11 mouse cellular contexts compared by ENCODE assay signal in the genomic region with DNA sequence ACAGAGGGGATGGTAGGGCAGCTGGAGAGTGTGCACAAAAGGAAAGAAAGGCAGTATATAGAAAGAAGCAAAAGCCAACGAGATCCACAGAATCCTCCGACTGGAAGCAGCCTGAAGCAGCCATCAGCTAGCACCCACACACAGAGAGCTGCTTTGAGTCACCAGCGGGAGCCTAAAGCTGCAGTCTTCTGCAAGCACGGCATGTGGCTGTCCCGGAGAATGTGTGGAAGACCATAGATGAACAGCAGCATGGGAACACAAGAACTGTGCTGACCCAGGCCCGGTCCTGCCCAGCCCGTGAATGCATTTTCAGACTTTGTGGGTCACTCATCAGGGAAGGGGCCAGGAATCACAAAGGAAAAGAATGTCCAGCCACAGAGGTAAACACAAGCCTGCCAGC.
DNase-seq lines count a peak whose midpoint lies in the region; ATAC-seq lines count a peak whose summit lies in the region.
"Had no signal": no experiment of that assay in that cellular context is flagged by ENCODE, and none has a peak within 500 bp of the region (broad histone marks: within the 10 kb centered on the region; RNA-seq: fewer than 3 reads in every experiment).

No protein-coding gene starts in this region.

- H3K4me3 ChIP-seq in hindbrain, embryonic 12.5 days: no peak overlapping the region
- H3K4me3 ChIP-seq in hindbrain, embryonic 14.5 days (replicated peaks; ENCODE audit: low read length): no peak overlapping the region
- H3K4me3 ChIP-seq in embryonic facial prominence, embryonic 10.5 days: no peak overlapping the region
- no peak overlapping the region for H3K4me3 ChIP-seq in hindbrain, embryonic 13.5 days
- H3K4me3 ChIP-seq in midbrain, embryonic 15.5 days: no peak overlapping the region

- ATAC-seq in hindbrain, embryonic 12.5 days (ENCODE audit: low FRiP score): 0 out of 2 replicates have a peak, but pooled peaks have one; percentile 16
- no peak for ATAC-seq in hindbrain, embryonic 14.5 days (ENCODE audit: low FRiP score)
- ATAC-seq in hindbrain, embryonic 13.5 days (ENCODE audit: low FRiP score): no peak
- ATAC-seq in midbrain, embryonic 15.5 days (replicated peaks): no peak; the same call in 1 of the 2 replicates
- ATAC-seq in granulocyte monocyte progenitor cell, adult 5-6 weeks (replicated peaks; ENCODE audit: poor library complexity, severe bottlenecking): no peak

- peaks cover 14% of the 10 kb centered on the region for H3K4me1 ChIP-seq in hindbrain, embryonic 12.5 days
- peaks cover 13% of the 10 kb centered on the region for H3K4me1 ChIP-seq in hindbrain, embryonic 14.5 days (replicated peaks; ENCODE audit: control insufficient read depth, insufficient read depth, low read length)
- peaks cover 18% of the 10 kb centered on the region for H3K4me1 ChIP-seq in embryonic facial prominence, embryonic 10.5 days
- H3K4me1 ChIP-seq in hindbrain, embryonic 13.5 days (replicated peaks): peaks cover 17% of the 10 kb centered on the region
- peaks cover 19% of the 10 kb centered on the region for H3K4me1 ChIP-seq in midbrain, embryonic 15.5 days

- H3K27ac ChIP-seq in hindbrain, embryonic 12.5 days: no peak overlapping the region
- no peak overlapping the region for H3K27ac ChIP-seq in hindbrain, embryonic 14.5 days
- peak overlapping the region; percentile 8; the same call in 1 of the 2 replicates for H3K27ac ChIP-seq in embryonic facial prominence, embryonic 10.5 days (replicated peaks)
- peak overlapping the region; percentile 50 for H3K27ac ChIP-seq in hindbrain, embryonic 13.5 days
- H3K27ac ChIP-seq in midbrain, embryonic 15.5 days: peak overlapping the region; percentile 7; the same call in 1 of the 2 replicates
- H3K27ac ChIP-seq: macrophage had no signal

- no peaks in the 10 kb centered on the region for H3K9me3 ChIP-seq in hindbrain, embryonic 12.5 days (replicated peaks)
- no peaks in the 10 kb centered on the region for H3K9me3 ChIP-seq in hindbrain, embryonic 14.5 days (ENCODE audit: control insufficient read depth, low read length)
- no peaks in the 10 kb centered on the region for H3K9me3 ChIP-seq in embryonic facial prominence, embryonic 10.5 days
- no peaks in the 10 kb centered on the region for H3K9me3 ChIP-seq in hindbrain, embryonic 13.5 days
- no peaks in the 10 kb centered on the region for H3K9me3 ChIP-seq in midbrain, embryonic 15.5 days

- no peak for DNase-seq in hindbrain, embryonic 14.5 days (ENCODE audit: low spot score)
- DNase-seq in embryonic facial prominence, embryonic 10.5 days (ENCODE audit: low spot score): no peak
- no peak for DNase-seq in spleen, adult 18-20 months
- DNase-seq in thymus, postnatal 14 days: no peak
- DNase-seq: gastrocnemius, postnatal 36 days; kidney, adult 2 months had no signal

- H3K27me3 ChIP-seq in hindbrain, embryonic 12.5 days: no peaks in the 10 kb centered on the region
- no peaks in the 10 kb centered on the region for H3K27me3 ChIP-seq in hindbrain, embryonic 14.5 days (ENCODE audit: control insufficient read depth, insufficient read depth, low read length)
- H3K27me3 ChIP-seq in embryonic facial prominence, embryonic 10.5 days (replicated peaks; ENCODE audit: low read depth, poor library complexity, severe bottlenecking): no peaks in the 10 kb centered on the region
- no peaks in the 10 kb centered on the region for H3K27me3 ChIP-seq in hindbrain, embryonic 13.5 days
- H3K27me3 ChIP-seq in midbrain, embryonic 15.5 days (replicated peaks): no peaks in the 10 kb centered on the region

- WGBS in hindbrain, embryonic 12.5 days: 30% methylated on average over 7 of the region's 7 CpGs
- 26% methylated on average over 7 of the region's 7 CpGs for WGBS in hindbrain, embryonic 14.5 days
- whole genome bisulfite sequencing in embryonic facial prominence, embryonic 10.5 days: 45% methylated on average over 7 of the region's 7 CpGs
- 27% methylated on average over 7 of the region's 7 CpGs for WGBS in hindbrain, embryonic 13.5 days
- WGBS in midbrain, embryonic 15.5 days: 12% methylated on average over 7 of the region's 7 CpGs

- no peak overlapping the region for H3K9ac ChIP-seq in hindbrain, embryonic 12.5 days
- no peak overlapping the region for H3K9ac ChIP-seq in hindbrain, embryonic 14.5 days
- H3K9ac ChIP-seq in hindbrain, embryonic 13.5 days: no peak overlapping the region
- no peak overlapping the region for H3K9ac ChIP-seq in midbrain, embryonic 15.5 days

- H3K4me2 ChIP-seq in hindbrain, embryonic 12.5 days (replicated peaks): no peak overlapping the region
- H3K4me2 ChIP-seq in hindbrain, embryonic 14.5 days (replicated peaks): no peak overlapping the region
- H3K4me2 ChIP-seq in hindbrain, embryonic 13.5 days: no peak overlapping the region
- H3K4me2 ChIP-seq in midbrain, embryonic 15.5 days: no peak overlapping the region

- H3K36me3 ChIP-seq in hindbrain, embryonic 12.5 days: no peaks in the 10 kb centered on the region
- peaks cover 6% of the 10 kb centered on the region; the same call in 1 of the 2 replicates for H3K36me3 ChIP-seq in hindbrain, embryonic 14.5 days (replicated peaks; ENCODE audit: control insufficient read depth, insufficient read depth)
- no peaks in the 10 kb centered on the region for H3K36me3 ChIP-seq in embryonic facial prominence, embryonic 10.5 days (replicated peaks)
- peaks cover 12% of the 10 kb centered on the region for H3K36me3 ChIP-seq in hindbrain, embryonic 13.5 days
- no peaks in the 10 kb centered on the region for H3K36me3 ChIP-seq in midbrain, embryonic 15.5 days (replicated peaks)

Comparison
In these comparisons a context has a peak if more than half of its experiments do, and no peak if none do; other contexts are left out.
1. H3K27ac ChIP-seq: peak in embryonic facial prominence, embryonic 10.5 days (single experiment), hindbrain, embryonic 13.5 days (single experiment) and midbrain, embryonic 15.5 days (single experiment); none in hindbrain, embryonic 12.5 days (single experiment) and hindbrain, embryonic 14.5 days (single experiment).